Mouse (Mus musculus) urinary bladder, adult 2 months (tissue): ENCODE results near the gene Itpr2. TPM values are rescaled to one million over a fixed set of nuclear protein-coding genes. Genes with fewer than 3 reads are reported as not detected.

Experiments used
- DNase-seq: peaks from one replicate; pipeline ENCODE4 v3.0.0; 2022; ENCODE audit warnings: low spot score
- polyA plus RNA-seq: library from polyadenylated mRNA; depleted of rRNA; stranded (reverse); fragments of >200 nt; gene quantifications from 2 replicates; pipeline ENCODE4 v1.2.3, GENCODE M21; 2012

Itpr2 gene
- polyA plus RNA-seq, 1 experiment = 3.9 TPM

DNA sequence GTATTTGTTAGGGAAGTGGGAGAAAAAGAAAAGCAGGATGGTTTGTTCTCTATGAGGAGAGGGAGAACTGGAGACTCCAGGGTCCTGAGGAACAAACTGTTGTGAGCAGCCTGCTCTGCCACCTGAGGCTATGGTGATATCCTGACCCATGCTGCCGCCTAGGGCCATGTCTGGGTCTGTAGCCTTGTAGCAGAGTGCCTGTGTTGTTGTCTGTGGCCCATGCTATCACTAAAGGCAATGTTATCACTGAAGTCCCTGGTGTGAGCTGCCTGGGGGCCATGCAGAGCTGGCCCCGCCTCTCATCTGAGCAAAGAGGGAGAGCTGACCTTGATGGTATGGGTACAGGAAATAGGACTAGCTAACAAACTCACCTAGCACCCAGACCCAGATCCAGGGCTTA is 7.9 kb upstream of the Itpr2 start:
- no peak for DNase-seq

DNA sequence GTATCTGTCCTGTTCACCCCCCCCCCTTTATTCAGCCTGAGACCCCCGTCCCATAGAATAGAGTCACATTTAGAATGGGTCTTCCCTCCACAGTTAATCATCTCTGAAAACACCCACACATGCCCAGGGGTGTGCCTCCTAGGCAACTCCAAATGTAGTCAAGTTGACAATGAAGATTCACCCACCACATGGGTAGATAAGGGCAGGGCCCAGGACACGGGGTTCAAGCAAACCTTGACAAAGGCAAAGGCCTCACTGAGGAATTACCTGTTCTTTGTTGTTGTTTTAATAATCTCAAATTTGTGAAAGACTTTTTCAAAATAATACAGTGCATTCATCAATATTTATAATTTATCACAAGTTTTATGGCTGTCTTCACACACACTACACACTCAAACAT is 2.4 kb upstream of the Itpr2 start:
- DNase-seq = no peak

DNA sequence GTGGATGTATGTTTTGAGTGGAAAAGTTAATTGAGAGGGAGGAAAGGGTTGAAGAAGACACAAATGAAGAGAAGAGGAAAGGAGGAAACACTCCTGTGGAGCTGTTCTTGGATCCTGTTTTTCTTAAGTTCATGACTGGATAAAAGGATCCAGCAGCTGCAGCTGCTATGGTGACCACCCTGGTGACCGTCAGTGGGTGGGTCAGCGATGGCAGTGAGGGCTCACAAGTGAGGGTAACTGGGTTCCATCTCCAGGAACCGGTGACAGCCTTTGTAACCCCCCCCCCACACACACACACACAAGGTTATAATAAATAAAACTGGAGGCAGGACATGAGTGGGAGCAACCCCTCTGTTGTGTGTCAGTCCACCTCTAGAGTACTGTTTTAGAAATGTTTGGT is 833 bp upstream of the Itpr2 start:
- DNase-seq = no peak

DNA sequence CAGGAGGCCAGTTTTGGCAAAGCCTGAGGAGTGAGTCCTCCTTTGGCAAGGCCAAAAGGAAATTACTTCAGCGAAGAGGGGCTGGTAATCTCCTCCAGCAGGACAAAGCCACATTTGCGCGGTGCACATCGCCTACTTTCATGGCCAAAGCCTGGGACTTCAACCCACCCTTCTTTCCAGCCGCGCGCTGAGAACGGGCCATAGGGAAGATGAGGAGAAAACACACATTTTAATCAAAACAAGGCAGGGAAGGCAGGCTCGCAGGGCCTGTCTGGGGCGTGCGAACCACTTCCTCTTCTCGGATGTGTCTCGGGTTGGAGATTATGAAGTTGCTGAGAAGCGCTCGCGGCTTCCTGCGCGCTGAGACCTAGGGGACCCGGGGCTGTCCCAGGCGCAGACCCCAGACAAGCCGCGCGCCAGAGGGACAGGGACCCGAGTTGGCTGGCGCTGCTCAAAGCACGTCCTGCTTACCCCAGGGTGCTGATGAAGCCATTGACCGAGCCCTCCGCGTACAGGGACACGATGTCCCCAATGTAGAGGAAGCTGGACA is 632 bp downstream of the Itpr2 start:
- DNase-seq = no peak

DNA sequence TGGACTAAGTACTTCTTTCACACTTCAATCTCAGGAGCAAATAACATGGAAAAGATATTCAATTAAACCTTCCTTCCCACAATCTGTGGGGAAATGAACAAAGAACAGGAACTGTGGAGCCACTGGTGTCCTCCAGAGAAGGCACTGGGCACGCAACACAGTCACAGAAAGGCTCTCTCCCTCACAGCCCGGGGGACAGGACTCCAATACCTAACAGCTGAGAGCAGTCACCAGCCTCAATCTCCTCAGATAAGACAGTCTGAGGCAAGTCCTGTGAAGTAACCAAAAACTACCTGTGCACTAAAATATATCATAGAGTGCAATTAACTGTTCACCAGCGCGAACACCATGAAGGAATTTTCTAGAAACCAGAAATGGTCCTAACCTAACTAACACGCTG is 1.3 kb downstream of the Itpr2 start:
- DNase-seq = no peak

DNA sequence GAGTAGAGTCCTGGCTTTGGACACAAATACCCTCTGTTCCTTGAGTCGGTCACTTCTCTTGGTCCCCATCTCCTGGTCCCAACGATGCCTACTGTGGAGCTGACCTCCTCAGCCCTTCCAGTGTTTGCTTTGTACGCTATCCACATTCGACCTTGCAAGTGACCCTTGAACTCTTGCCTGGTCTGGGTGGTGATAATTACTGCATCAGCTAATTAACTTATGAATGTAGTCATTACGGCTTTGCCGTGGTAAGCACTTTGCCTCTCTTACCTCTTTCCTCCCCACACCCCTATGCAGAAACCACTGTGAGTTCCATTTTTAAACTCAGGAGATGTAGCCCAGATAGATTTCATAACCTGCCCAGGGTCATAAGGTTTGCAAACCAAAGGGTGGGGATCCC is 1.8 kb downstream of the Itpr2 start:
- DNase-seq = no peak

DNA sequence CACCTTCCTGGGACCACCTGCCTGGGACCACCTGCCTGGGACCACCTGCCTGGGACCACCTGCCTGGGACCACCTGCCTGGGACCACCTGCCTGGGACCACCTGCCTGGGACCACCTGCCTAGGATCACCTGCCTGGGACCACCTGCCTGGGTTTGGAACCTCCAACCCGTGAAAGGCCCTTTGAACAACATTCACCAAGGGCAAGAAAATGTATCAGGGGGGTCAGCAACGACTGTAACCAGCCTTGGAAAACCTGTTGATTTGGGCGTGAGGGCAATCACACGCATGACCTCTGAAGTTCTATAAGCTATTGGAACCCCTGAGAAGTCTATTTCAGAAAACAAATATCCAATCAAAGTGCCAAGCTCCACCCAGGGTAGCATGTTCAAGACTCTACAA is 2.5 kb downstream of the Itpr2 start:
- DNase-seq = no peak

DNA sequence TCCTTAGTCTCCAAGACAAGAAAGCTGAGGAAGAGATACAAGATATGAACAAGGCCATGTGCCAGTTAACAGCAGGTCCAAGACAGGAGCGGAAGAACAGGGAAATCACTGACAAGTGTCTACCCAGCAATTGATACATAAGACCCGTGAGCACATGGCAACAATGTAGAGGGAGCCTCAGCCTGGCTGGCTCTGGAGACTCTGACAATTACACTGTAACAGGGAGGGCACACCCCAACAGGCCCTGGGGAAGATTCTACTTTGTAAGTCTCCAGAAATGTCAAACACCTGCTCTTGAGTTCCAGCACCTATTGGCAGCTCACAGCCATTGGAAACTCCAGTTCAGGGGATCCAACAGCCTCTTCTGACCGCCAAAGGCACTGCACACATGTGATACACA is 3.6 kb downstream of the Itpr2 start:
- DNase-seq = no peak

DNA sequence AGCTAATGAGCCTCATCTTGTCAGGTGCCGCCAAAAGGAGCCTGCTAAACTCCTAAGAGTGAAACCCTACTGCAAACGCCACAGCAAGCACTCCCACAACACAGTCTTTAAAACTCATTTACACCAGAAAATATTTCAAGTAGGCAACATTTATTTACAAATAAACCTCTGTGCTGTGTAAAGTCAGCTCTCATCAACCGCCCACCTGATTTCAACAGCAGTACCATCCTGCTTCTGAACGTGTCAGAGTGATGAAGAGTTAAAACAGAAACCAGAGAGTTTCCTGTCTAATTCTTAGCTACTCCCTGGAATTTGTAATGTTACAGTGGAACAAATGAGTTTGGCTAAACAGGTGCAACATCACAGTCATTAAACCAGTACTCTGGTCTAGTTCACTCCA is 4.2 kb downstream of the Itpr2 start:
- no peak for DNase-seq

DNA sequence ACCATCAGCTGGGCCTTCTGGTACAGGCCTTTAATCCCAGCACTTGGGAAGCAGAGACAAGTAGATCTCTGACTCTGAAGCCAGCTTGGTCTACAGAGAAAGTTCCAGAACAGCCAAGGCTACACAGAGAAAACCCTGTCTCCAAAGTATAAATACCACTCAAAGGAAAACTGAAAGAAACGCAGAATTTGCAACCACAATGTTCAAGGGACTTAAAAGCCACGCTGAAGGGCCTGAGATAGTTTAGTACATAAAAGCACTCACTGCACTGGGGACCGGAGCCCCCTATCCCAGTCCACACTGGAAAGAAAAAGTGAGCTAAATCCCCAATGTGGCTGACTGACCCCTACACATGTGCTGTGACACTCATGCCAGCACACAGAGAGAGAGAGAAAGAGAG is 4.6 kb downstream of the Itpr2 start:
- DNase-seq = no peak

DNA sequence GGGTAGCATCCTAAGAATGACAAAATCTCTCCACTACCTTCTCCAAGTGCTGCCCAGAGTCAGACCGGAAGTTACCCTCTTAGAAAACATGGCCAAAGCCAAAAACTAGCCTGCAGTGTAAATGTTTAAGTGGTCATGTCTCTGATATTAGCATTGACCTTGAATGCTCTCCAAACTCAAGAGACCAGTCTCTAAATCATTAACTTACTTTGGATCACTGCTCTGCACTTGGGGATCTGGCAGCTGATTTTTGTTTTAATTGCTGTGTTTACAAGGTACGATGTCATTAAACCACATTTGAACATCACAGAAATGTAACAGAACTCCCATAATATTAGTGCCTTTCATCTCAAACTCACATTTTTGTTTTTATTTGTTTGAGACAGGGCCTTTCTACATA is 10.3 kb downstream of the Itpr2 start:
- no peak for DNase-seq

DNA sequence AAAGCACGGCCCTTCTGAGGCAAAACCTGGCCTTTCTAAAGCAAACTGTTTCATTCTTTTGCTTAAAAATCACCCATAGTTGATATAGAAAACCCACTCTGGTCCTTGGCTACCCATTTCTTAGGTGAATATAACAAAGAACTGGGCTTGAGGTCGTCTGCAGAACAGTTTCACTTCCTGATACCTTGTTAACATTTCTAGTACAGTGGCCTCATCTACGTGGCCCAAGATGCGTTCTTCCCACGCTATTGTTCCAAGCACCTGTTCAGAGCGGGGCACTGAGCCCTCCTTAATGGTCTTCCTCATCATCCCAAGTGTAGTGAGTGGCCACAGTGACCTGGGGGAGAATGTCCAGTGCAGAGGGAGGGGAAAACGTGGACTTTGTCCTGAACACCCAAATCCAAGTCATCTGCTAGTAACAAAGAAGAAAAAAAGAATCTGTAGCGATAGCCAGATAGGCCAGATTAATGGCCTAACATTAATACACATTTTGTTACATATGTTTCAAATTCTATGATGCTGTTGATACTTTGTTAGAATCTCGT is 11.5 kb downstream of the Itpr2 start:
- no peak for DNase-seq

DNA sequence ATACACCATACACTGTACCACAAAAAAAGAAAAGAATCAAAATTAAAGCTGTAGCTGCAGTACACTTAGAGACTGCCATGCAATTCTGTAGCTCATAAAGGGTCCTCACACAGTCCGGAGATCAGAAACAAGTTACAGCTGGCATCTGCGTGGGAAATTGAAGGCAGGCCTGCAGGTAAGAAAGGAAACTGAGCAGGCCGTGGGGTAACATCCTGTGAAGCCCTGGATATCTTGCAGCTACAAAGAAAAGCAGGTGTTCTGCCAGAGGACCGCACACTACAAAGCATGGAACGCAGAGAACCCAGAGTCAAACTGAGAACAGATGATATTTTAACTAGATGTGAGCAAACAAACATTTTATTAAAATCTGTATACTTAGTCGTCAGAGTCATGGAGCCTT is 12.2 kb downstream of the Itpr2 start:
- no peak for DNase-seq

DNA sequence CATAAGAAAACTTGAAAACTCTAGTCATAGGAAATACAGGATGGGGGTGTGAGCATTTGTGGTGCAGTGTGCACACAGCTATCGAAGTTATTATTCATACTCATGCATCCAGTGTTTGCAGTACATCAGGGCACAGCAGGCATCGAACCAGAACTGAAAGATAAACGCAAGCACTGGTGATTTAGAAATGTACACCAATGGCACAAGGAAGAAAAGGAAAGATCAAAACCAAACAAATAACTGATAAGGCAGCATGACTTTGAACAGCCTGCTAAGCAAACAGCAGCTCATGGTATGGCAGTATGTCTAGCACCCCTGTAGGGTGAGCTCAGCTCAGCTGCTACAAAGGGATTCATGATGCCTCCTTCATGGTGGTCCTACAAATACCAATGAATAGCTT is 13.3 kb downstream of the Itpr2 start:
- no peak for DNase-seq

DNA sequence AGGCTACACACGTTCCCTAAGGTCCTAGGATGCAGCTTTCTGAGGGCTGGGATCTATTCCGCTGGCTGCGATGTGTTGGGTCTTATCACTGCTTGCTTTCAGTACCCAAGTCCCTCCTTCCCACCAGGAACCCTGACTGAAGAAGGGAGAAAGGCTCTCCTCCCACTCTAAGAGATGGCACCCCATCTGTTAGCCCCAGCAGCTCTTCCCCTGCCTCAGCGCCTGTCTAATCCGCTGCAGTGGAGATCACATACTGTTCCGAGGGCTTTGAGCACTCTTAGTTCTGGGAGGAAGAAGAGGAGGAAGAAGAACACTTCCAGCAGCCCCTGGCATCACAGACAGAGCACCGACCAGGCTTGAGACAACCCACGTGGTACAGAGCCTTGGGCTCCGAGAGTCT is 14.9 kb downstream of the Itpr2 start:
- no peak for DNase-seq

DNA sequence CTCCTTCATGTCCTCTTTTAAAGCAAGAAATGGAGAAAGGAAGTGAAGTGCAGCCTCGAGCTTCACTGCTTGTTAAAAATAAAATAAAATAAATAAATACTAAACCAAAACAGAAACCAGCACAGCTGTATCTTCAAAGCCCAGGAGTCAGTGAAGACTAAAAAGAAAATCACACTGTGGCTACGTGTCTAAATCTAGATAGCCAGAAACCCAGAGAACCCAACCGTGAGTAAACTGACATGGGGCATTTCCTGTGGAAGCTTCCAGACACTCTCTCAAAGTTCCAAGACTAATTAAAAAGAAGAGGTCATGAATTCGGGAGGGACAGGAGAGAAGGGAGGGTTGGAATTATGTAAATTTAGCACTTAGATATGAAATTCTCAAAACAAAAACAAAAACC is 15.9 kb downstream of the Itpr2 start:
- DNase-seq = no peak

DNA sequence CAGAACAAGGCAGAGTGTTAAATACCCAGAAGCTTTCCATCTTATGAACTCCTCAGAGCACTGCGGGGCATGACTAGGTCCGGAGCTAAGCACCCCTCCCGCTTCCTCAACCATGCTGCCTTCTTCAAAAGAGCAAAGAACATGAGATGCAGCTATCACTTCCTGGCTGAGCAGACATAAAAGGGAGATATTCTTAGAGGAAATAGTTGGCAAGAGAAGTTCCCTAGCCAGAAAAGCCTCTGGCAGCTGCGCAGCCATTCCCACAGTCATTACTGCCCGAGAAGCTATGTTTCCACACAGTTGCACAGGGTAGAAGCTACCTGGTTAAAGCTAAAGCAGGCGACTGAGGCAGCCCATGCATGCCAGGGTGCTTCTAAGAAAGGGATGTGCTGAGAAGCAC is 20.6 kb downstream of the Itpr2 start:
- DNase-seq = no peak

DNA sequence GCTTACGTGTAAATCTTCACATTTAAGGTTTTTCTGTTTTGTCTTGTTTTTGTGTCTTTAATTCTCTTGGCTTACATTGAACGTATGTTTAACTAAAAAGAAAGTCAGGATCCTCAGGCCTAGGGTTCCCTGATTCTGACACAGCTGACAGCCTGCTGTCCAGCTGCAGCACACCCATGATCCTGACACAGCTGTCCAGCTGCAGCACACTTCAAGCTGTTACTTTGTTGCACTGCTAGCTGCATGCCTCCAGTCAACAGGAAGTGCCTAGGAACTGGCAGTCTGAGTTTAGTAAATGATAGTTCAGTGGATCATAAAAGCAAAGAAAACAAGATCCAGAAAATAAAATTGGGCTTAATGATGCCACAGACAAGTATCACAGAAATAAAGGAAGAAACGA is 21.1 kb downstream of the Itpr2 start:
- DNase-seq = no peak

DNA sequence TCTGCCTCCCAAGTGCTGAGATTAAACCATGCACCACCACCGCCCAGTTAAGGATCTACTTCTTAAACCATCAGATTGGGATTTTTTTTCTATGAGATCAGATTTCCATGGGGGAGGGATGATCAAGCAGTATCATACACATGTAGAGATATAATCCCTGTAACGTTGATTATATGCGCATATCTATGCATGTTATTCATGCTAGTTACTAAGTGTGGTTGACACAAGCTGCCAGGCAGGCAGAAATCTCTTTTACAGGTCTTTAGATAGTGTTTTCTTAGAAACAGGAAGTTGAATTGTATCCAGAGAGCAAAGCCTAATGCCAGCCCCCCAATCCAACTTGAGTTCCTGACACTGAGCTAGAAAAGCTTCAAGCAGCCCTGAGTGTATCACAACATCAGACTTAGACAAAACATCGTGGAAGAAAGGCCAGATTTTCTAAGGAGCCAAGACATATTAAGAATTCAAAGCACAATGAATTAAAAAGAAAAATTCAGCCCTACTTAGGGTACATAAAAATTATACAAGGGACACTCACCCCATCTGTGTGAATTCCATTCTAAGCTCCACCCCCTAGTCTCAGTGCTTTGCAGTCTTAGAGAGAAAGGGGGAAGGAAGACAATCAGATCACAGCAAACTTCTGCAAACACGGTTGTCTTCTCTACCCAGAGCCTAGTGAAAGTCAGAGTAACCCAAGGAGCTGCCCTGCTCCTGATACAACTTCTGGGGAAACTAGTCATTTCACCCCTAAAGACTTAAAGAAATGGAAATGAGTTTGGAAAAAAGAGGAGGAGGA is 22.9 kb downstream of the Itpr2 start:
- DNase-seq = no peak

DNA sequence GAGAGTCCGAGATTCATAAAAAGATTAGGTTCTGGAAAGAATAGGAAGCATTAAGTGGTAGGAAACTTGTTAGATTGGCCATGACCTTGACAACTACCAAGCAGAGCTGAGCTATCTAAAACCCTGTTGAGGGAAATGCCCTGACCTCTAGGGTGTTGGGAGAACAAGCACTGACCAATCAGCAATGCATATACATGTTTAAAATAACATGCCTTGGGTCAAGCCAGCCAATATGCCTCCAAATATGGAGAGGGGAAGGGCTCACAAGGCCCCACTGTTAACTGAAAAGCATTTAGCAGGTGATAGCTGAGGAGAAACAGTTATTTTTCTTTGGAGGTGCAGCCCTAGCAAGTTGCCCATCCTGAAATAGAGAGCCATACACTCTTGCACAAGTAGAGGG is 25.2 kb downstream of the Itpr2 start:
- DNase-seq = no peak

DNA sequence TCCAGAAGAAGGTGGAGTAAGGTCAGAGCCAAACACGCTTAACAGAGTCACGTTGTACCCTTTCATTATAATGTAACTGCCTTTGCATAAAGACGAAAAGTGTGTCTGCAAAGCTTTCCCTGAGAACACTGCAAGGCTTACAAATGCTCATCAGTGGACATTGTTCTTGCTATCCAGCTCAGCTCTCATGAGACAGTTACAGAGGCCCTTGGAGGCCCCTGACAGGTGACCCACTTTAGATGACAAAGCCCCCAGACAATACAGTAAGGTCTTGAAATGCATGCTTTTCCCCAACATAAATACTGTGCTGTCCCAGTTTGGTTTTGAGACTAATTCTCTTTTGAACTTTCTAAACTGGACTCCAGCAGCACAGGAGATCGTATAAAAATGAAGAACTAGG is 27.9 kb downstream of the Itpr2 start:
- no peak for DNase-seq

DNA sequence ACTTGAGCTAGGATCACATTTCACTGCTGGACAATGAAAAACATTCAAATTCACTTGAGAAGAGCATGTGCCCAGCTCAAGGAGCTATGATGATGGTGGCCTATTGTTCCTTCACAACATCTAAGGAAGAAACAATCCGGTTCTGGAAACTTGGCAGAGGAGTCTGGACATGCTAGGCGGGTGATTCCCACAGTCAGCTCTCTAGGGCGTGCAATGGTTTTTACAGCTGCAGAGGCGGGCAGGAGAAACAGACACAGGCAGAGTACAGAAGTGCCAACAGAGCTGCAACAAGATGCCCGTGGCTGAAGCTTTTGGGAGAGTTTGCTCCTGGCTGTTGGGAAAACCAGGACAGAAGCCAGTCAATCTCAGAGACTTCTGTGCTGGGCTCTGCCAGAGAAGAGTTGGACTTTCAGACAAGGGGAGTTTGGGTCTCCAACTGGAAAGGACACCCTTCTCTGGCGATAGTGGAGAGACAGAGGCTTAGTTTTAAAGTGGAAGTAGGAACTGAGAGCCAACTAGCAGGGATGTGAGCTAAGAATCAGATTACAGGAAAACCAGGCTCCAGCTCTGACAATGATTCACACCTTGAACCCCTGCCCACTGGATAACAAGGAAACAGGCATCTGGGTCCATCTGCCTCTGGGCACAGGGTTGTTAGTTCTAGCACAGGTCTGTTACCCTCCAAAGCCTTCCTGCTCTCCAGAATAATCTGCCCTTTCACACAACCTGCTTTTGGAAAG is 28.6 kb downstream of the Itpr2 start:
- no peak for DNase-seq

DNA sequence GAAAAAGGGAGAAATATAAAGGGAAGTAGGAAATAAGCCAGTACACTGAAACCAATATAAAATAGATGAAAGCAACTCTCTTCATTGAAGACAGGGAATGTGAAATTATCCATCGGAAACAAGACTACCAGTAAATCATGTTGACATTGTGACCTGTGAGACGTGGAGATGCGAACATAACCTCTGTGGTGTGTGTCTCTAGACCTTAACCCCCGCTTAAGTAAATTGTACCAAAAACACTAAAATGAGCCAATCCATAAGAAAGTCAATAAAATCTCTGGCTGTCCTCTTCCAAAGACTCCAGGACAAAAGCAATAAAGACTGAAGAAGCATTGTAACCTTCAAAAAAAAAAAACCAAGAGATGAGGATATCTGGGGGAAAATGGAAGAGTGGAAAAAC is 31.6 kb downstream of the Itpr2 start:
- no peak for DNase-seq
